Mouse (Mus musculus): ENCODE measurements around the gene Fuca2. TPM values are rescaled to one million over a fixed set of nuclear protein-coding genes. Genes with fewer than 3 reads are reported as not detected.
A peak's percentile ranks its signal among the peaks of the same experiment; 100 is the strongest.
"Not testable (repeated sequence)": the region's sequence is repeated elsewhere in the genome, so short reads cannot be mapped to it uniquely, and the experiment has no call there.

The Fuca2 gene
- polyA plus RNA-seq (2014; fragmentation: Nextera tagmentation; extraction: Ambion mirVana): 40.1 and 47.1 TPM in 2 replicates

- H3K27ac ChIP-seq (replicated peaks; ENCODE audit: low read depth, low read length): no peak within 1 kb of the TSS
- ATAC-seq (replicated peaks; ENCODE audit: insufficient number of reproducible peaks, low FRiP score, low TSS enrichment, low read depth) (no peak), DNase-seq (ENCODE audit: low spot score) (no peak)
- no peaks in the 10 kb centered on the region for H3K27me3 ChIP-seq (ENCODE audit: control insufficient read depth, insufficient read depth, low read length)
- 77% methylated on average over 2 of the region's 2 CpGs for WGBS
- no peaks in the 10 kb centered on the region for H3K4me1 ChIP-seq (ENCODE audit: control insufficient read depth, insufficient read depth, low read length)
- H3K9me3 ChIP-seq (replicated peaks; ENCODE audit: control insufficient read depth, low read length): no peaks in the 10 kb centered on the region
- H3K4me3 ChIP-seq (ENCODE audit: low read depth, low read length): no peak within 1 kb of the TSS
- no peak within 1 kb of the TSS; the same call in 1 of the 2 replicates for H3K4me2 ChIP-seq (ENCODE audit: low read depth, low read length)
- no peak within 1 kb of the TSS for H3K9ac ChIP-seq (replicated peaks; ENCODE audit: low read length)
- no peaks in the 10 kb centered on the region for H3K36me3 ChIP-seq (replicated peaks; ENCODE audit: control insufficient read depth, insufficient read depth, low read depth, low read length)
Observed at GRCm38 (mm10) chr10:13499331-13499730, at the start of gene Fuca2. TSS of gene Fuca2 (plus strand) at chr10:13499540.

GRCm38 (mm10) chr10:13451640-13452039, 47.7 kb upstream of the Fuca2 start:
- H3K36me3 ChIP-seq (replicated peaks; ENCODE audit: control insufficient read depth, insufficient read depth, low read depth, low read length): no peaks in the 10 kb centered on the region
- no peak overlapping the region for H3K27ac ChIP-seq (replicated peaks; ENCODE audit: low read depth, low read length)
- no peak for DNase-seq (ENCODE audit: low spot score)
- no peak for ATAC-seq (replicated peaks; ENCODE audit: insufficient number of reproducible peaks, low FRiP score, low TSS enrichment, low read depth)
- H3K4me3 ChIP-seq (ENCODE audit: low read depth, low read length): no peak overlapping the region
- H3K4me1 ChIP-seq (ENCODE audit: control insufficient read depth, insufficient read depth, low read length): no peaks in the 10 kb centered on the region
- no peaks in the 10 kb centered on the region for H3K9me3 ChIP-seq (replicated peaks; ENCODE audit: control insufficient read depth, low read length)
- H3K4me2 ChIP-seq (ENCODE audit: low read depth, low read length): no peak overlapping the region
- H3K9ac ChIP-seq (replicated peaks; ENCODE audit: low read length): no peak overlapping the region
- H3K27me3 ChIP-seq (ENCODE audit: control insufficient read depth, insufficient read depth, low read length): no peaks in the 10 kb centered on the region
- WGBS: 87% methylated on average over 6 of the region's 6 CpGs

- Histone ChIP-seq H3K4me3 (ENCODE audit: low read depth, low read length) (no peak overlapping the region), H3K36me3 (replicated peaks; ENCODE audit: control insufficient read depth, insufficient read depth, low read depth, low read length) (no peaks in the 10 kb centered on the region), H3K27ac (replicated peaks; ENCODE audit: low read depth, low read length) (no peak overlapping the region), H3K27me3 (ENCODE audit: control insufficient read depth, insufficient read depth, low read length) (no peaks in the 10 kb centered on the region), H3K9ac (replicated peaks; ENCODE audit: low read length) (no peak overlapping the region), H3K4me2 (ENCODE audit: low read depth, low read length) (no peak overlapping the region), H3K9me3 (replicated peaks; ENCODE audit: control insufficient read depth, low read length) (no peaks in the 10 kb centered on the region), H3K4me1 (ENCODE audit: control insufficient read depth, insufficient read depth, low read length) (no peaks in the 10 kb centered on the region)
- ATAC-seq (replicated peaks; ENCODE audit: insufficient number of reproducible peaks, low FRiP score, low TSS enrichment, low read depth) (no peak), DNase-seq (ENCODE audit: low spot score) (no peak)
- 79% methylated on average over 13 of the region's 13 CpGs for WGBS
Observed at GRCm38 (mm10) chr10:13453200-13453990, 45.9 kb upstream of the Fuca2 start.

GRCm38 (mm10) chr10:13464295-13464694, 35.0 kb upstream of the Fuca2 start:
- H3K4me1 ChIP-seq (ENCODE audit: control insufficient read depth, insufficient read depth, low read length); H3K4me2 ChIP-seq (ENCODE audit: low read depth, low read length); H3K27me3 ChIP-seq (ENCODE audit: control insufficient read depth, insufficient read depth, low read length); H3K4me3 ChIP-seq (ENCODE audit: low read depth, low read length); H3K9me3 ChIP-seq (replicated peaks; ENCODE audit: control insufficient read depth, low read length); H3K27ac ChIP-seq (replicated peaks; ENCODE audit: low read depth, low read length); DNase-seq (ENCODE audit: low spot score); H3K9ac ChIP-seq (replicated peaks; ENCODE audit: low read length); ATAC-seq (replicated peaks; ENCODE audit: insufficient number of reproducible peaks, low FRiP score, low TSS enrichment, low read depth); H3K36me3 ChIP-seq (replicated peaks; ENCODE audit: control insufficient read depth, insufficient read depth, low read depth, low read length): not testable (repeated sequence)
- WGBS: 92% methylated on average over 3 of the region's 3 CpGs

GRCm38 (mm10) chr10:13466925-13467324, 32.4 kb upstream of the Fuca2 start:
- H3K9me3 ChIP-seq (replicated peaks; ENCODE audit: control insufficient read depth, low read length): no peaks in the 10 kb centered on the region
- DNase-seq (ENCODE audit: low spot score) (no peak), ATAC-seq (replicated peaks; ENCODE audit: insufficient number of reproducible peaks, low FRiP score, low TSS enrichment, low read depth) (no peak)
- 75% methylated on average over 5 of the region's 5 CpGs for WGBS
- H3K4me2 ChIP-seq (ENCODE audit: low read depth, low read length): no peak overlapping the region
- H3K27me3 ChIP-seq (ENCODE audit: control insufficient read depth, insufficient read depth, low read length): no peaks in the 10 kb centered on the region
- no peaks in the 10 kb centered on the region for H3K36me3 ChIP-seq (replicated peaks; ENCODE audit: control insufficient read depth, insufficient read depth, low read depth, low read length)
- no peak overlapping the region for H3K4me3 ChIP-seq (ENCODE audit: low read depth, low read length)
- no peaks in the 10 kb centered on the region for H3K4me1 ChIP-seq (ENCODE audit: control insufficient read depth, insufficient read depth, low read length)
- H3K9ac ChIP-seq (replicated peaks; ENCODE audit: low read length): no peak overlapping the region
- H3K27ac ChIP-seq (replicated peaks; ENCODE audit: low read depth, low read length): no peak overlapping the region

- not testable (repeated sequence) for H3K4me1 ChIP-seq (ENCODE audit: control insufficient read depth, insufficient read depth, low read length); H3K9ac ChIP-seq (replicated peaks; ENCODE audit: low read length); H3K4me2 ChIP-seq (ENCODE audit: low read depth, low read length); H3K36me3 ChIP-seq (replicated peaks; ENCODE audit: control insufficient read depth, insufficient read depth, low read depth, low read length); H3K27me3 ChIP-seq (ENCODE audit: control insufficient read depth, insufficient read depth, low read length); ATAC-seq (replicated peaks; ENCODE audit: insufficient number of reproducible peaks, low FRiP score, low TSS enrichment, low read depth); DNase-seq (ENCODE audit: low spot score); H3K27ac ChIP-seq (replicated peaks; ENCODE audit: low read depth, low read length); H3K9me3 ChIP-seq (replicated peaks; ENCODE audit: control insufficient read depth, low read length); H3K4me3 ChIP-seq (ENCODE audit: low read depth, low read length)
- 88% methylated on average over 6 of the region's 6 CpGs for WGBS
Observed at GRCm38 (mm10) chr10:13468025-13468529, 31.3 kb upstream of the Fuca2 start.

- Histone ChIP-seq H3K4me1 (ENCODE audit: control insufficient read depth, insufficient read depth, low read length) (no peaks in the 10 kb centered on the region; the same call in 1 of the 2 replicates), H3K27ac (replicated peaks; ENCODE audit: low read depth, low read length) (no peak overlapping the region), H3K27me3 (ENCODE audit: control insufficient read depth, insufficient read depth, low read length) (peaks cover 9% of the 10 kb centered on the region; the same call in 1 of the 2 replicates), H3K9ac (replicated peaks; ENCODE audit: low read length) (no peak overlapping the region), H3K36me3 (replicated peaks; ENCODE audit: control insufficient read depth, insufficient read depth, low read depth, low read length) (no peaks in the 10 kb centered on the region), H3K9me3 (replicated peaks; ENCODE audit: control insufficient read depth, low read length) (no peaks in the 10 kb centered on the region), H3K4me2 (ENCODE audit: low read depth, low read length) (no peak overlapping the region), H3K4me3 (ENCODE audit: low read depth, low read length) (no peak overlapping the region)
- WGBS: 90% methylated on average over 3 of the region's 3 CpGs
- ATAC-seq (replicated peaks; ENCODE audit: insufficient number of reproducible peaks, low FRiP score, low TSS enrichment, low read depth): no peak
- no peak for DNase-seq (ENCODE audit: low spot score)
Observed at GRCm38 (mm10) chr10:13470236-13470635, 29.1 kb upstream of the Fuca2 start.

GRCm38 (mm10) chr10:13473287-13473832, 26.0 kb upstream of the Fuca2 start:
- Histone ChIP-seq H3K36me3 (replicated peaks; ENCODE audit: control insufficient read depth, insufficient read depth, low read depth, low read length) (no peaks in the 10 kb centered on the region), H3K4me2 (ENCODE audit: low read depth, low read length) (peak overlapping the region; percentile 99), H3K4me3 (ENCODE audit: low read depth, low read length) (peak overlapping the region; percentile 65), H3K4me1 (ENCODE audit: control insufficient read depth, insufficient read depth, low read length) (no peaks in the 10 kb centered on the region; the same call in 1 of the 2 replicates), H3K9ac (replicated peaks; ENCODE audit: low read length) (peak overlapping the region; percentile 74), H3K27me3 (ENCODE audit: control insufficient read depth, insufficient read depth, low read length) (peaks cover 9% of the 10 kb centered on the region; the same call in 1 of the 2 replicates), H3K27ac (replicated peaks; ENCODE audit: low read depth, low read length) (no peak overlapping the region), H3K9me3 (replicated peaks; ENCODE audit: control insufficient read depth, low read length) (no peaks in the 10 kb centered on the region)
- WGBS: 13% methylated on average over 17 of the region's 17 CpGs
- ATAC-seq (replicated peaks; ENCODE audit: insufficient number of reproducible peaks, low FRiP score, low TSS enrichment, low read depth) (no peak), DNase-seq (ENCODE audit: low spot score) (peak; percentile 21)

Data from embryonic facial prominence, embryonic 11.5 days (tissue).